Mouse (Mus musculus): ENCODE results near the gene Nup93.
"Not testable (repeated sequence)": the region's sequence is repeated elsewhere in the genome, so short reads cannot be mapped to it uniquely, and the experiment has no call there.

The Nup93 gene

GRCm38 (mm10) chr8:94214252-94215173 lies at the start of gene Nup93:
Nup93 (plus strand) TSS chr8:94214564.
- DNase-seq (ENCODE audit: low read depth in 2 of 2, low spot score in 2 of 2) = peak; percentile 82 to 85

GRCm38 (mm10) chr8:94165772-94166171 lies 48.6 kb upstream of the Nup93 start:
- DNase-seq (ENCODE audit: low read depth in 2 of 2, low spot score in 2 of 2) = not testable (repeated sequence)

- DNase-seq (ENCODE audit: low read depth in 2 of 2, low spot score in 2 of 2) = peak; percentile 82 to 86
These were observed 47.1 kb upstream of the Nup93 start for GRCm38 (mm10) chr8:94167244-94167643.

- no peak for DNase-seq (ENCODE audit: low read depth in 2 of 2, low spot score in 2 of 2)
These were observed 44.8 kb upstream of the Nup93 start for GRCm38 (mm10) chr8:94169547-94169946.

GRCm38 (mm10) chr8:94171321-94171755 lies 43.0 kb upstream of the Nup93 start:
- no peak for DNase-seq (ENCODE audit: low read depth in 2 of 2, low spot score in 2 of 2)

GRCm38 (mm10) chr8:94172075-94172808 lies 42.1 kb upstream of the Nup93 start, which contains the start of gene Mt2:
Mt2 (plus strand) TSS chr8:94172664.
- DNase-seq (ENCODE audit: low read depth in 2 of 2, low spot score in 2 of 2) = no peak

- DNase-seq (ENCODE audit: low read depth in 2 of 2, low spot score in 2 of 2) = no peak
These were observed 41.3 kb upstream of the Nup93 start for GRCm38 (mm10) chr8:94172809-94173732.

- no peak for DNase-seq (ENCODE audit: low read depth in 2 of 2, low spot score in 2 of 2)
These were observed 40.4 kb upstream of the Nup93 start for GRCm38 (mm10) chr8:94173848-94174403.

GRCm38 (mm10) chr8:94174619-94175213 lies 39.6 kb upstream of the Nup93 start:
- DNase-seq (ENCODE audit: low read depth in 2 of 2, low spot score in 2 of 2) = no peak

- no peak for DNase-seq (ENCODE audit: low read depth in 2 of 2, low spot score in 2 of 2)
These were observed 36.5 kb upstream of the Nup93 start for GRCm38 (mm10) chr8:94177716-94178390.

GRCm38 (mm10) chr8:94178857-94179712 lies 35.3 kb upstream of the Nup93 start, which contains the start of gene Mt1:
Mt1 (plus strand) TSS chr8:94179082.
- DNase-seq (ENCODE audit: low read depth in 2 of 2, low spot score in 2 of 2) = peak; percentile 17 to 28

GRCm38 (mm10) chr8:94179713-94180560 lies 34.4 kb upstream of the Nup93 start:
- DNase-seq (ENCODE audit: low read depth in 2 of 2, low spot score in 2 of 2) = no peak

GRCm38 (mm10) chr8:94180561-94180908 lies 33.8 kb upstream of the Nup93 start:
- no peak for DNase-seq (ENCODE audit: low read depth in 2 of 2, low spot score in 2 of 2)

- DNase-seq (ENCODE audit: low read depth in 2 of 2, low spot score in 2 of 2) = no peak
These were observed 32.1 kb upstream of the Nup93 start for GRCm38 (mm10) chr8:94182055-94182929.

- peak; percentile 50 to 62 for DNase-seq (ENCODE audit: low read depth in 2 of 2, low spot score in 2 of 2)
These were observed 31.2 kb upstream of the Nup93 start for GRCm38 (mm10) chr8:94183117-94183516.

- no peak for DNase-seq (ENCODE audit: low read depth in 2 of 2, low spot score in 2 of 2)
These were observed 30.0 kb upstream of the Nup93 start for GRCm38 (mm10) chr8:94184357-94184843.

- no peak for DNase-seq (ENCODE audit: low read depth in 2 of 2, low spot score in 2 of 2)
These were observed 28.6 kb upstream of the Nup93 start for GRCm38 (mm10) chr8:94185791-94186190.

Data from CD8-positive naive resting alpha-beta T cell, adult 2 months (primary cell).